Mouse (Mus musculus) olfactory bulb, adult 2 months (tissue): Measurements from ENCODE around the gene Gm44973. TPM values are rescaled to one million over a fixed set of nuclear protein-coding genes. Genes with fewer than 3 reads are reported as not detected.

ENCODE experiments used
- H3K27ac ChIP-seq: fragments of 200-500 bp; 2 replicates; pipeline ENCODE4 v1.5.1; 2012; ENCODE audit warnings: low read depth, low read length; ENCODE audit not compliant: insufficient read depth
- H3K4me1 ChIP-seq: fragments of 200-500 bp; 2 replicates; pipeline ENCODE4 v1.6.1; 2012; ENCODE audit warnings: low read length; ENCODE audit not compliant: control insufficient read depth, insufficient read depth
- H3K4me3 ChIP-seq: fragments of 200-500 bp; 2 replicates; pipeline ENCODE4 v1.5.1; 2012; ENCODE audit warnings: mild to moderate bottlenecking, low read depth, low read length, moderate library complexity; ENCODE audit not compliant: insufficient read depth
- CTCF ChIP-seq: fragments of 200-500 bp; IDR thresholded peaks from 2 replicates; pipeline ENCODE4 v1.5.1; 2012; ENCODE audit warnings: low read depth, mild to moderate bottlenecking, low read length, moderate library complexity; ENCODE audit not compliant: insufficient read depth
- POLR2A ChIP-seq: fragments of 200-500 bp; IDR thresholded peaks from 2 replicates; pipeline ENCODE4 v1.6.1; 2012; ENCODE audit warnings: mild to moderate bottlenecking, low read depth, low read length, moderate library complexity; ENCODE audit not compliant: insufficient read depth
- whole genome bisulfite sequencing: fragments of 180-500 bp; shearing (Covaris S2); methylation state at CpG from one replicate; pipeline ENCODE4 v1.1.7; 2018; 5-methylcytosine and 5-hydroxymethylcytosine counted together
- polyA plus RNA-seq: library from polyadenylated mRNA; stranded (reverse); fragments of >200 nt; gene quantifications from 2 replicates; pipeline ENCODE4 v1.2.4, GENCODE M21; 2012; ENCODE audit warnings: low replicate concordance; ENCODE audit not compliant: missing spikeins, insufficient read depth, insufficient read length

Gm44973 gene
- not detected in 2 replicates for polyA plus RNA-seq

DNA sequence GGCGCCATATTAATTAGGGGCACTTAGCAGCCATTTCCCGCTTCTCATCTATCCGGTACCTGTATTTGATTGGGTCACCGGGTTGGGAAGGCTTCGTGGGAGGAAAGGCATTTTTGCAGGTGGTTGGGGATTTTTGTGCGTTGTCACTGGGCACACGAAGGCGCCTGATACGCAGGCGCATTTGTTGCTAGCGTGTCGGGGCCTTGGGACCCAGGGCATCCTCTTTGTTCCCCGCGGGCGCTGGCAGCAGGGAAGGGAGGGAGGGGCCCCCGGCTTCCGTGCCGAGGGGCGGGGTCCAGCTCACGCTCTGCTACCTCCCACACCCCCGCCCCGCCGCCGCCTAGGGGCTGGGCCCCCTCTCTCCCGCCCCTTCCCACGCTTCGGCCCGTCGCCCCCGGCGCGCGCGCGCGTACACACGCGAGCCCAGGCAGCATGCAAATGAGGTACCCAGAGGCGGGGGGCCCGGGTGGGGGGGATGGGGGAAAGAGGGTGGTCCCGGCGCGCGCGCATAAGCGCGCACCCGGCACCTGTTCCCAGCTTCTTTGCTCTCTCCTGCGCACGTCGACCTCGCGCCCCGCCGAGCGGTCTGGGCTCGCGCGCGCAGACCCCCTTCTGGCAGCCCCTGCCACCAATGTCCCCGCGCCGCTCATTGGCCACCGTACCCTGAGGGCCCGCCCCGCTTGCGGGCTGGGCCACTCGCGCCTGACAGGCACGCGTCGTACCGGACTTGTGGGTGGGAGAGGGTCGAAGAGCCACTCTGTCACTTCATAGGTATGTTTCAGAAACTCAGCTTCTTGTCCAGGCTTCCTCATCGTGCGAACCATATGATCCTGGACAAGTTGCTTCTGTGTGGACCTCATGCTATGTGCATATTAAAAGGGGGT, at the start of gene Gm44973:
Gm44973 (plus strand) TSS at position 379 of the 884 bp plus-strand sequence.
- TF ChIP-seq POLR2A (peak; percentile 41), CTCF (no peak)
- WGBS, result under 1% methylated on average over 70 of the region's 76 CpGs
- Histone ChIP-seq H3K4me1 (0 out of 2 replicates have a peak, but pooled peaks cover 4% of the 10 kb centered on the region), H3K27ac (peak within 1 kb of the TSS; percentile 99), H3K4me3 (peak within 1 kb of the TSS; percentile 99)

DNA sequence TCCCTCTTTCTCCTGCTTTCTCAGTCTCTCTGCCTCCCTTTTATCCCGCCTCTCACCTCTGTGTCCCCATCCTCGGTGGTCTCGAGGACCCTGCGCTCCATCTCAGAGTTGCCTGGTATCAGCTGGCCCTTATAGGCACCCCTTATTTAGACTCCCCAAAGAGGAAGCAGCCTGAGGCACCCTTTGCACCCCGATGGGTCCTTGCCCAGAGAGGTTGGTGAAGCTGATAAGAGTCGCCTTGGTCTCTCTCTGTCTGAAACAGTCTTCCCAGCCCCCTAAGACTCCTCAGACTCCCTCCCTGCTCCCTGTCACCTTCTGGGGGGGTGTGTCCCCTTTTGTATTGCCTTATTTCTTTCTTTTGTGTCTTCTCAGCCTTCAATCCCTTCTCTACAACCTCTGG, 44.2 kb upstream of the Gm44973 start, which contains the start of gene Sbk3:
Sbk3 (minus strand) TSS at position 101 of the 400 bp plus-strand sequence.
- TF ChIP-seq CTCF (no peak), POLR2A (no peak)
- 37% methylated on average over 6 of the region's 6 CpGs for WGBS
- H3K4me1 ChIP-seq, result peaks cover 8% of the 10 kb centered on the region
- no peak within 1 kb of the TSS for H3K27ac ChIP-seq
- H3K4me3 ChIP-seq, result no peak within 1 kb of the TSS

DNA sequence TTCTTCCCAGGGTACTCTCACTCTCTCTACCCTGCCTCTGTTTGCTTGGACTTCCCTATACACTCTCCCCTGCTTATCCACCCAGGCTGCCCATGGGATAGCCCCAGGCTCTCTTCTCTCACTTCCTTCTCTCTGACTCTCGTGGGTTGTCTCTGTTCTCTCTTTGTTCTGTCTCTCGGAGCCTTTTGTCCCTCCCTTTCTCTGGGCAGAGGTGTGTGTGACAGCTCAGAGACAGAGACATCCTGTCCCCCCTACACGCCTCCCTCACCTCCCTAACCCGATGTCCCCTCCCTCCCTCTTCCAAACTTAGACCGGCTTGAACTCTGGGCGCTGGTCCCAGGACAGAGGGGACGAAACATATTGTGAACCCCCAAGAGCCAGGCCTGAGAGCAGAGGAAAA, 43.6 kb upstream of the Gm44973 start:
- TF ChIP-seq POLR2A, result no peak
- no peak for TF ChIP-seq CTCF
- WGBS, result 41% methylated on average over 7 of the region's 7 CpGs
- Histone ChIP-seq H3K4me3 (no peak overlapping the region), H3K27ac (no peak overlapping the region), H3K4me1 (peaks cover 8% of the 10 kb centered on the region)

GRCm38 (mm10) chr7:4972321-4973047, 42.8 kb upstream of the Gm44973 start:
- 52% methylated on average over 18 of the region's 18 CpGs for WGBS
- TF ChIP-seq CTCF, result no peak
- TF ChIP-seq POLR2A, result no peak
- Histone ChIP-seq H3K4me3 (no peak overlapping the region), H3K27ac (no peak overlapping the region), H3K4me1 (peaks cover 8% of the 10 kb centered on the region)

DNA sequence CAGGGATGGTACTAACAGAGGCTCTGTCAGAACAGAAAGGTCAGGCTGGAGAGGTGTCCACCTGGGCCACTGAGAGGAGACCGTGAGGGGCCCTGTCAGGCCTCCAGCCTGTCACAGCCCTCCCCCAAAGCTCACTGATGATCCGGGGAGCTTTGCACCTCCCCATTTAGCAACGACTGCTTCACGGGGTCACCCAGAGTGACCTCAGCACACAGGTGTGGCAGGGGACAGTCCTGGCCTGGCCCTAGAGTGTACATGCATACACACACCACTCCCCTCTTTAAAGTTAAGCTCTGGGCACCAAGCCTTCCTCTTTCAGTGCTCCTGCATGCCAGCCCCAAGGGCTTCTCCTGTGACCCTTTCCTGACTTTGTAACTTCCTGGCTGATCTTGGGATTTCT, 39.8 kb upstream of the Gm44973 start:
- Histone ChIP-seq H3K27ac (no peak overlapping the region), H3K4me1 (peaks cover 8% of the 10 kb centered on the region), H3K4me3 (no peak overlapping the region)
- 64% methylated on average over 4 of the region's 4 CpGs for WGBS
- TF ChIP-seq CTCF (no peak), POLR2A (no peak)

DNA sequence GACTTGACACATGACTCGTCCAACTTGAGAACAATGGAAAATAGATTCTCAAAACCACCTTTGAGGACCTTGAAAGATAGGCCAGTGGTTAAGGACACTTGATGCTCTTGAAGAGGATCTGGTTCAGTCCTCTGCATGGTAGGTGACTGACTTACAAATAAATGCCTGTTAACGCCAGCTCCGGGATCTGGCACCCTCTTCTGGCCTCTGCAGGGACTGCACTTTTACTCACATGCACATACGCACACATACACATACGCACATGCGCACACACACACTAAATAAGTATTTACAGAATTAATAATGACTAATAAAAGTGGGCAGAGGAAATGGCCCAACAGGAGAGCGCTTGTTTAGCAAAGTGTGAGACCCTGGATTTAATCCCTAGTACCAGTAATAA, 38.5 kb upstream of the Gm44973 start:
- 97% methylated on average over 7 of the region's 7 CpGs for WGBS
- Histone ChIP-seq H3K4me3 (no peak overlapping the region), H3K27ac (no peak overlapping the region), H3K4me1 (peaks cover 8% of the 10 kb centered on the region)
- TF ChIP-seq CTCF (no peak), POLR2A (no peak)

DNA sequence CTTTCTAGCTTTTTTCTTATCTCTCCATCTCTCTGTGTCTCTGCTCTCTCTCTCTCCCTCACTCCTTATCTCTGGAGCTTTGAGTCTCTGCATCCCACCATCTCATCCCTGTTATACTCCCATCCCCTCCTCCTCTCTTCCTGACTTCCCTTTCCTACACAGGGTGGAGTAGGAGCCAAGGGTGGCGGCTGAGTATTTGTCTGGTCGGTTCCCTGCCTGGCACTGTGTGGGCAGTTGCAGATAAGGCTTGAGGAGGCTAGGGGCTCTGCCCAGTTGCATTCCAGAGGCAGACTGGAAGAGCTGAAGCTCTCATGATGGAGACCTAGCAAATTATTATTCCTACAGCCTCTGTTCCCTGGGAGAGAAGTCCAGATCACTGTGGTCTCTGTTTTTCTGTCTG, 27.0 kb upstream of the Gm44973 start:
- 49% methylated on average over 2 of the region's 2 CpGs for whole genome bisulfite sequencing
- H3K4me3 ChIP-seq, result no peak overlapping the region
- TF ChIP-seq POLR2A (no peak), CTCF (no peak)
- H3K4me1 ChIP-seq, result peaks cover 8% of the 10 kb centered on the region; the same call in 1 of the 2 replicates
- no peak overlapping the region for H3K27ac ChIP-seq

DNA sequence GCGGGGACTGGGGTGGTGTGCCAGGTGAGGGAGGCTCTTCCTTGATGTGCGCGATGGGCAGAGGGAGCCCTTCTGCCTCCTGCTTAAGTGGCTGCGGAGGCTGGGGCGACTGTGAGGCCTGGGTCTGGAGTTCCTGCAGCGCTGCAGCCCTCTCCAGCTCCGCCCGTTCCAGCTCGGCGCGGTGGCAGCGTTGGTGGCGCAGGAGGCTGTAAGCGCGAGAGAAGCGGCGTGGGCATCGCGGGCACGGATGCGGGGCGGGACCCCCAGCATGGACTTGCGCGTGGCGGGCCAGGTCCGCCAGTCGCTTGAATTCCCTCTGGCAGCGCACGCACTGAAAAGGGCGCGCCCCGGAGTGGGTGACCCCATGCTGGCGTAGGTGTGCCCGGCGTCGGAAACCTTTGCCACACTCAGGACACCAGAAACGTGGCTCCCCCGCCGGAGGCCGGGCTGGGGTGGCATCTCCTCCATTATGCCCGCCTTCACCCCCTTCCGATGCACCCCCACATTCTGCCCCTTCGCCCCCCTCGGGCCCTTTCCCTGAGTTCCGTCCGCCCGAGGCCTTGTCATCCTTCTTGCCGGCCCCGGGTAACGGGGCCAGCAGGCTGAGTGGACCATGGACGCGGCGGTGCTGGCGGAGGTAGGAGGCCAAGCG, 21.8 kb upstream of the Gm44973 start:
- 65% methylated on average over 55 of the region's 55 CpGs for WGBS
- Histone ChIP-seq H3K27ac (no peak overlapping the region), H3K4me3 (no peak overlapping the region), H3K4me1 (peaks cover 28% of the 10 kb centered on the region)
- no peak for TF ChIP-seq CTCF
- TF ChIP-seq POLR2A, result no peak
